Mouse (Mus musculus) kidney, adult 2 months (tissue): Measurements from ENCODE around the gene Ypel2. TPM values are rescaled to one million over a fixed set of nuclear protein-coding genes. Genes with fewer than 3 reads are reported as not detected.

Source experiments
- DNase-seq: peaks from one replicate; pipeline ENCODE4 v3.0.0; 2021
- H3K27ac ChIP-seq: fragments of 200-500 bp; 2 replicates; pipeline ENCODE4 v1.5.1; 2012; ENCODE audit warnings: low read depth, low read length, control low read depth, inconsistent platforms; ENCODE audit not compliant: insufficient read depth
- H3K27me3 ChIP-seq: fragments of 200-500 bp; replicated peaks from 2 replicates; pipeline ENCODE4 v1.6.1; 2012; ENCODE audit warnings: mild to moderate bottlenecking, moderate library complexity, low read length, inconsistent platforms; ENCODE audit not compliant: control insufficient read depth, insufficient read depth
- H3K36me3 ChIP-seq: fragments of 200-500 bp; 2 replicates; pipeline ENCODE4 v1.6.1; 2012; ENCODE audit warnings: mild to moderate bottlenecking, moderate library complexity, low read length, inconsistent platforms; ENCODE audit not compliant: control insufficient read depth, insufficient read depth
- H3K4me1 ChIP-seq: fragments of 200-500 bp; 2 replicates; pipeline ENCODE4 v1.6.1; 2011; ENCODE audit warnings: low read length; ENCODE audit not compliant: control insufficient read depth, insufficient read depth
- H3K4me3 ChIP-seq: fragments of 200-500 bp; 2 replicates; pipeline ENCODE4 v1.5.1; 2011; ENCODE audit warnings: mild to moderate bottlenecking, low read depth, low read length, control low read depth; ENCODE audit not compliant: insufficient read depth
- CTCF ChIP-seq: fragments of 200-500 bp; conservative IDR thresholded peaks from 2 replicates; pipeline ENCODE4 v1.5.1; 2011; ENCODE audit warnings: low read depth, mild to moderate bottlenecking, control low read depth, low read length, moderate library complexity, mixed read lengths; ENCODE audit not compliant: insufficient read depth, insufficient read length
- POLR2A ChIP-seq: fragments of 200-500 bp; IDR thresholded peaks from one replicate; pipeline ENCODE4 v1.6.1; 2011; ENCODE audit warnings: low read depth, low read length, control low read depth
- WGBS: fragments of 180-500 bp; shearing (Covaris S2); methylation state at CpG from one replicate; pipeline ENCODE4 v1.1.7; 2018; 5-methylcytosine and 5-hydroxymethylcytosine counted together
- polyA plus RNA-seq: library from polyadenylated mRNA; depleted of rRNA; stranded (reverse); fragments of >200 nt; gene quantifications from 2 replicates; pipeline ENCODE4 v1.2.3, GENCODE M21; 2012

Gene Ypel2
- polyA plus RNA-seq, 1 experiment = 4.7 TPM

GRCm38 (mm10) chr11:86944539-86944938 lies 49.0 kb downstream of the Ypel2 start:
- H3K27me3 ChIP-seq = no peaks in the 10 kb centered on the region
- TF ChIP-seq CTCF = no peak
- TF ChIP-seq POLR2A = no peak
- H3K36me3 ChIP-seq = peaks cover 1% of the 10 kb centered on the region; the same call in 1 of the 2 replicates
- H3K4me1 ChIP-seq = no peaks in the 10 kb centered on the region
- WGBS = 70% methylated on average over 8 of the region's 8 CpGs
- no peak for DNase-seq
- H3K4me3 ChIP-seq = no peak overlapping the region
- H3K27ac ChIP-seq = no peak overlapping the region

- H3K27ac ChIP-seq = no peak overlapping the region
- no peaks in the 10 kb centered on the region for H3K27me3 ChIP-seq
- H3K4me3 ChIP-seq = no peak overlapping the region
- 95% methylated on average over 8 of the region's 8 CpGs for WGBS
- H3K4me1 ChIP-seq = no peaks in the 10 kb centered on the region
- no peak for DNase-seq
- TF ChIP-seq CTCF = no peak
- no peak for TF ChIP-seq POLR2A
- H3K36me3 ChIP-seq = peaks cover 1% of the 10 kb centered on the region; the same call in 1 of the 2 replicates
These were observed 51.6 kb downstream of the Ypel2 start for GRCm38 (mm10) chr11:86941904-86942303.

GRCm38 (mm10) chr11:86939503-86939902 lies 54.0 kb downstream of the Ypel2 start:
- TF ChIP-seq POLR2A = no peak
- TF ChIP-seq CTCF = no peak
- peaks cover 1% of the 10 kb centered on the region; the same call in 1 of the 2 replicates for H3K36me3 ChIP-seq
- 72% methylated on average over 6 of the region's 6 CpGs for WGBS
- no peak for DNase-seq
- no peak overlapping the region for H3K4me3 ChIP-seq
- H3K4me1 ChIP-seq = no peaks in the 10 kb centered on the region
- H3K27ac ChIP-seq = no peak overlapping the region
- no peaks in the 10 kb centered on the region for H3K27me3 ChIP-seq

GRCm38 (mm10) chr11:86938551-86938950 lies 55.0 kb downstream of the Ypel2 start:
- no peak overlapping the region for H3K27ac ChIP-seq
- DNase-seq = no peak
- 81% methylated on average over 3 of the region's 3 CpGs for WGBS
- TF ChIP-seq POLR2A = no peak
- TF ChIP-seq CTCF = no peak
- no peak overlapping the region for H3K4me3 ChIP-seq
- H3K4me1 ChIP-seq = no peaks in the 10 kb centered on the region
- no peaks in the 10 kb centered on the region; the same call in 1 of the 2 replicates for H3K36me3 ChIP-seq
- no peaks in the 10 kb centered on the region for H3K27me3 ChIP-seq

- Histone ChIP-seq H3K4me3 (no peak overlapping the region), H3K27me3 (no peaks in the 10 kb centered on the region), H3K36me3 (no peaks in the 10 kb centered on the region; the same call in 1 of the 2 replicates), H3K27ac (no peak overlapping the region), H3K4me1 (no peaks in the 10 kb centered on the region)
- TF ChIP-seq POLR2A = no peak
- no peak for TF ChIP-seq CTCF
- DNase-seq = no peak
- WGBS = 92% methylated on average over 4 of the region's 4 CpGs
These were observed 55.4 kb downstream of the Ypel2 start for GRCm38 (mm10) chr11:86938108-86938507.

- peaks cover 5% of the 10 kb centered on the region; the same call in 1 of the 2 replicates for H3K4me1 ChIP-seq
- H3K36me3 ChIP-seq = no peaks in the 10 kb centered on the region
- no peak for DNase-seq
- no peak for TF ChIP-seq CTCF
- no peak for TF ChIP-seq POLR2A
- H3K27ac ChIP-seq = no peak overlapping the region
- WGBS = 29% methylated on average over 9 of the region's 9 CpGs
- no peaks in the 10 kb centered on the region for H3K27me3 ChIP-seq
- no peak overlapping the region for H3K4me3 ChIP-seq
These were observed 56.6 kb downstream of the Ypel2 start for GRCm38 (mm10) chr11:86936938-86937337.

GRCm38 (mm10) chr11:86934895-86935294 lies 58.6 kb downstream of the Ypel2 start:
- Histone ChIP-seq H3K4me1 (peaks cover 5% of the 10 kb centered on the region; the same call in 1 of the 2 replicates), H3K27ac (no peak overlapping the region), H3K4me3 (no peak overlapping the region), H3K36me3 (no peaks in the 10 kb centered on the region), H3K27me3 (no peaks in the 10 kb centered on the region)
- TF ChIP-seq POLR2A (no peak), CTCF (no peak)
- WGBS = 73% methylated on average over 2 of the region's 2 CpGs
- no peak for DNase-seq

GRCm38 (mm10) chr11:86932201-86932600 lies 61.3 kb downstream of the Ypel2 start:
- no peak overlapping the region for H3K27ac ChIP-seq

More at GRCm38 (mm10) chr11:86932201-86932600, 61.3 kb downstream of the Ypel2 start:
- H3K4me3 ChIP-seq = no peak overlapping the region
- WGBS = 44% methylated on average over 2 of the region's 2 CpGs
- TF ChIP-seq POLR2A (no peak), CTCF (no peak)
- H3K4me1 ChIP-seq = peaks cover 5% of the 10 kb centered on the region; the same call in 1 of the 2 replicates
- H3K27me3 ChIP-seq = no peaks in the 10 kb centered on the region
- DNase-seq = peak; percentile 80
- no peaks in the 10 kb centered on the region for H3K36me3 ChIP-seq
